Mouse (Mus musculus) midbrain, postnatal 0 days (tissue): ENCODE results near the gene Qpctl. TPM values are rescaled to one million over a fixed set of nuclear protein-coding genes. Genes with fewer than 3 reads are reported as not detected.
A peak's percentile ranks its signal among the peaks of the same experiment; 100 is the strongest.

Experiments used
- ATAC-seq: fragments of 200-750 bp; cut with Nextera tagmentation; 2 replicates; pipeline ENCODE4 v1.8.0; 2017; ENCODE audit warnings: moderate number of reproducible peaks, mild to moderate bottlenecking, moderate TSS enrichment, moderate library complexity; ENCODE audit not compliant: low FRiP score
- DNase-seq: peaks from one replicate; pipeline ENCODE4 v3.0.0-alpha.2; 2015; ENCODE audit warnings: low spot score
- H3K27ac ChIP-seq: fragments of 300-500 bp; sonication (generic); 2 replicates; pipeline ENCODE4 v1.5.1; 2014; ENCODE audit warnings: low read depth, mild to moderate bottlenecking, low read length, mixed read lengths
- H3K27me3 ChIP-seq: fragments of 300-500 bp; sonication (generic); 2 replicates; pipeline ENCODE4 v1.6.1; 2014; ENCODE audit warnings: low read length, control low read depth, mixed read lengths; ENCODE audit not compliant: insufficient read depth
- H3K36me3 ChIP-seq: fragments of 300-500 bp; sonication (generic); 2 replicates; pipeline ENCODE4 v1.6.1; 2014; ENCODE audit warnings: low read length, control low read depth, mixed read lengths; ENCODE audit not compliant: insufficient read depth
- H3K4me1 ChIP-seq: fragments of 300-500 bp; sonication (generic); 2 replicates; pipeline ENCODE4 v1.6.1; 2014; ENCODE audit warnings: mild to moderate bottlenecking, control low read depth, antibody characterized with exemption, low read length, mixed read lengths; ENCODE audit not compliant: insufficient read depth
- H3K4me2 ChIP-seq: fragments of 300-500 bp; sonication (generic); 2 replicates; pipeline ENCODE4 v1.6.1; 2014; ENCODE audit warnings: low read depth, mild to moderate bottlenecking, low read length, mixed read lengths; ENCODE audit not compliant: poor library complexity, severe bottlenecking
- H3K4me3 ChIP-seq: fragments of 300-500 bp; sonication (generic); 2 replicates; pipeline ENCODE4 v1.5.1; 2014; ENCODE audit warnings: low read depth, mild to moderate bottlenecking, low read length, moderate library complexity
- H3K9ac ChIP-seq: fragments of 300-500 bp; sonication (generic); replicated peaks from 2 replicates; pipeline ENCODE4 v1.6.1; 2014; ENCODE audit warnings: mild to moderate bottlenecking, low read length, moderate library complexity, mixed read lengths; ENCODE audit not compliant: poor library complexity, severe bottlenecking
- H3K9me3 ChIP-seq: fragments of 300-500 bp; sonication (generic); 2 replicates; pipeline ENCODE4 v1.6.1; 2016; ENCODE audit warnings: low read length, control low read depth
- CTCF ChIP-seq: IDR thresholded peaks from 2 replicates; pipeline ENCODE4 v1.5.1; 2016; ENCODE audit warnings: antibody characterized with exemption, mild to moderate bottlenecking
- WGBS: fragments of 180-500 bp; shearing (Covaris S2); extraction: QIAGEN DNeasy Blood & Tissue Kit; methylation state at CpG from one replicate; pipeline ENCODE4 v1.1.7; 2014; 5-methylcytosine and 5-hydroxymethylcytosine counted together
- polyA plus RNA-seq: library from polyadenylated mRNA; unstranded; fragments of >200 nt; fragmentation: Nextera tagmentation; extraction: Ambion mirVana; gene quantifications from 2 replicates; pipeline ENCODE4 v1.2.1, GENCODE M21; 2015
- total RNA-seq: library from RNA; depleted of rRNA; stranded (reverse); fragments of >200 nt; gene quantifications from 2 replicates; pipeline ENCODE4 v1.2.3, GENCODE M21; 2014

Qpctl gene
- total and polyA plus RNA-seq, 2 experiments from 2014 or later: 17.3 to 30.2 TPM

GRCm38 (mm10) chr7:19096421-19096976 lies 52.6 kb downstream of the Qpctl start:
- Histone ChIP-seq H3K9me3 (no peaks in the 10 kb centered on the region), H3K4me2 (peak overlapping the region; percentile 98; the same call in 1 of the 2 replicates), H3K9ac (peak overlapping the region; percentile 36; the same call in 1 of the 2 replicates), H3K27me3 (peaks cover 8% of the 10 kb centered on the region), H3K27ac (no peak overlapping the region), H3K36me3 (peaks cover 3% of the 10 kb centered on the region), H3K4me1 (peaks cover 14% of the 10 kb centered on the region), H3K4me3 (no peak overlapping the region)
- 52% methylated on average over 5 of the region's 5 CpGs for WGBS
- DNase-seq (no peak), ATAC-seq (no peak)
- no peak for TF ChIP-seq CTCF

GRCm38 (mm10) chr7:19095751-19096110 lies 53.4 kb downstream of the Qpctl start:
- Histone ChIP-seq H3K9me3 (no peaks in the 10 kb centered on the region), H3K4me3 (peak overlapping the region; percentile 48), H3K36me3 (peaks cover 7% of the 10 kb centered on the region; the same call in 1 of the 2 replicates), H3K9ac (peak overlapping the region; percentile 24; the same call in 1 of the 2 replicates), H3K27me3 (peaks cover 8% of the 10 kb centered on the region), H3K4me1 (peaks cover 14% of the 10 kb centered on the region), H3K27ac (no peak overlapping the region), H3K4me2 (peak overlapping the region; percentile 98)
- TF ChIP-seq CTCF: no peak
- 1% methylated on average over 19 of the region's 19 CpGs for WGBS
- DNase-seq (peak; percentile 37), ATAC-seq (no peak)

- Histone ChIP-seq H3K4me3 (peak overlapping the region; percentile 48), H3K9ac (peak overlapping the region; percentile 55), H3K4me2 (peak overlapping the region; percentile 98), H3K4me1 (peaks cover 14% of the 10 kb centered on the region), H3K9me3 (no peaks in the 10 kb centered on the region), H3K36me3 (peaks cover 7% of the 10 kb centered on the region; the same call in 1 of the 2 replicates), H3K27me3 (peaks cover 8% of the 10 kb centered on the region), H3K27ac (peak overlapping the region; percentile 51)
- peak; percentile 23 for DNase-seq
- TF ChIP-seq CTCF: no peak
- ATAC-seq: no peak
- 0% methylated on average over 82 of the region's 87 CpGs for WGBS
Measured at GRCm38 (mm10) chr7:19094826-19095750, 54.0 kb downstream of the Qpctl start.

- peak within 1 kb of the TSS; percentile 55 for H3K9ac ChIP-seq
- peak; percentile 8; the same call in 1 of the 2 replicates for ATAC-seq
- peak; percentile 28 for DNase-seq
Measured at GRCm38 (mm10) chr7:19094471-19094825, 54.6 kb downstream of the Qpctl start, which contains the start of gene Six5. Gene Six5 (plus strand): TSS chr7:19094594.

GRCm38 (mm10) chr7:19093537-19094385 lies 55.3 kb downstream of the Qpctl start:
- Histone ChIP-seq H3K4me2 (peak overlapping the region; percentile 98), H3K36me3 (peaks cover 9% of the 10 kb centered on the region), H3K27ac (peak overlapping the region; percentile 51), H3K9me3 (no peaks in the 10 kb centered on the region), H3K4me1 (peaks cover 14% of the 10 kb centered on the region), H3K9ac (0 out of 2 replicates have a peak overlapping the region, but pooled peaks have one; percentile 55), H3K4me3 (peak overlapping the region; percentile 48), H3K27me3 (peaks cover 8% of the 10 kb centered on the region)
- ATAC-seq: peak; percentile 81
- 3% methylated on average over 40 of the region's 45 CpGs for WGBS
- no peak for TF ChIP-seq CTCF
- DNase-seq: peak; percentile 95

More at GRCm38 (mm10) chr7:19094471-19094825, 54.6 kb downstream of the Qpctl start, which contains the start of gene Six5:
- Histone ChIP-seq H3K36me3 (peaks cover 7% of the 10 kb centered on the region; the same call in 1 of the 2 replicates), H3K9me3 (no peaks in the 10 kb centered on the region), H3K27ac (peak within 1 kb of the TSS; percentile 51), H3K4me1 (peaks cover 14% of the 10 kb centered on the region), H3K4me2 (peak within 1 kb of the TSS; percentile 98), H3K4me3 (peak within 1 kb of the TSS; percentile 48), H3K27me3 (peaks cover 8% of the 10 kb centered on the region)
- no peak for TF ChIP-seq CTCF
- WGBS: under 1% methylated on average over 23 of the region's 36 CpGs
